ENCODE assay signal across 8 mouse cellular contexts in genomic region chr8:64204801-64205311, GRCm38 (mm10). TPM values are rescaled to one million over a fixed set of nuclear protein-coding genes. Genes with fewer than 3 reads are reported as not detected.
DNase-seq lines count a peak whose midpoint lies in the region; ATAC-seq lines count a peak whose summit lies in the region.
"Had no signal": no experiment of that assay in that cellular context is flagged by ENCODE, and none has a peak within 500 bp of the region (broad histone marks: within the 10 kb centered on the region; RNA-seq: fewer than 3 reads in every experiment).

No protein-coding gene starts in this region.

- no peaks in the 10 kb centered on the region for H3K9me3 ChIP-seq in limb, embryonic 15.5 days
- no peaks in the 10 kb centered on the region for H3K9me3 ChIP-seq in neural tube, embryonic 12.5 days

- peak overlapping the region; percentile 40; the same call in 1 of the 2 replicates for H3K27ac ChIP-seq in limb, embryonic 15.5 days
- H3K27ac ChIP-seq in neural tube, embryonic 12.5 days, result no peak overlapping the region

- under 1% methylated on average over 19 of the region's 19 CpGs for WGBS in limb, embryonic 15.5 days
- 1% methylated on average over 19 of the region's 19 CpGs for WGBS in neural tube, embryonic 12.5 days

- peak overlapping the region; percentile 33 for H3K9ac ChIP-seq in limb, embryonic 15.5 days
- peak overlapping the region; percentile 73; the same call in 1 of the 2 replicates for H3K9ac ChIP-seq in neural tube, embryonic 12.5 days

- peak overlapping the region; percentile 90 for H3K4me2 ChIP-seq in limb, embryonic 15.5 days
- H3K4me2 ChIP-seq in neural tube, embryonic 12.5 days (replicated peaks), result peak overlapping the region; percentile 97

- peaks cover 21% of the 10 kb centered on the region; the same call in 1 of the 2 replicates for H3K27me3 ChIP-seq in limb, embryonic 15.5 days
- 0 out of 2 replicates have a peak, but pooled peaks cover 4% of the 10 kb centered on the region for H3K27me3 ChIP-seq in neural tube, embryonic 12.5 days (replicated peaks)

- H3K4me1 ChIP-seq in limb, embryonic 15.5 days, result peaks cover 18% of the 10 kb centered on the region
- H3K4me1 ChIP-seq in neural tube, embryonic 12.5 days, result peaks cover 14% of the 10 kb centered on the region

- H3K4me3 ChIP-seq in limb, embryonic 15.5 days, result peak overlapping the region; percentile 54
- peak overlapping the region; percentile 64 for H3K4me3 ChIP-seq in neural tube, embryonic 12.5 days

- no peaks in the 10 kb centered on the region for H3K36me3 ChIP-seq in limb, embryonic 15.5 days
- no peaks in the 10 kb centered on the region for H3K36me3 ChIP-seq in neural tube, embryonic 12.5 days

- ATAC-seq in limb, embryonic 15.5 days (ENCODE audit: insufficient number of reproducible peaks, low FRiP score, low TSS enrichment, low read depth), result no peak
- peak; percentile 36 for ATAC-seq in neural tube, embryonic 12.5 days (ENCODE audit: low FRiP score, low read depth)
- no peak for ATAC-seq in erythroblast, adult 5-6 weeks (replicated peaks; ENCODE audit: low FRiP score, poor library complexity, severe bottlenecking)

- intact Hi-C loops in heart, postnatal 36 days (cut with DNase I), result loop anchor here (5.0 to 10.0 kb wide), 2 partner anchors 180 to 342 kb away; no protein-coding TSS in a partner anchor

- peak; percentile 14 for DNase-seq in urinary bladder, adult 2 months (ENCODE audit: low spot score)
- DNase-seq in urinary bladder, postnatal 10 days (ENCODE audit: low spot score), result no peak
- DNase-seq in embryo, embryonic 10 days (ENCODE audit: low spot score), result peak; percentile 32
- DNase-seq in heart, postnatal 36 days, result peak; percentile 3 to 4

RNA-seq across cellular contexts. Expression of gene Tll1, which starts 1.2 kb away (rescaled TPM):
- 0.77 and 1.3 TPM in 2 replicates for polyA plus RNA-seq in urinary bladder, adult 2 months (2012; rRNA removed)
- total RNA-seq in heart, postnatal 36 days (2021), result 1 to 10 TPM; 1.1 to 1.4 TPM
- polyA plus RNA-seq in limb, embryonic 15.5 days (2015; fragmentation: Nextera tagmentation; extraction: Ambion mirVana), result 2.6 and 2.7 TPM in 2 replicates
- 1.9 and 2.7 TPM in 2 replicates for polyA plus RNA-seq in neural tube, embryonic 12.5 days (2016; fragmentation: Nextera tagmentation; extraction: Ambion mirVana)
- total RNA-seq in erythroblast, adult 5-6 weeks (2015; ENCODE audit: low replicate concordance), result not detected in 2 replicates
- total RNA-seq in erythroblast, adult 5-6 weeks (2017; ENCODE audit: low replicate concordance), result not detected in 2 replicates
- total RNA-seq: common myeloid progenitor, adult 5-6 weeks had no signal
